Mouse (Mus musculus) adrenal gland, adult 2 months (tissue): ENCODE measurements around the gene Tmem161b. TPM values are rescaled to one million over a fixed set of nuclear protein-coding genes. Genes with fewer than 3 reads are reported as not detected.

ENCODE experiments used
- DNase-seq: peaks from one replicate; pipeline ENCODE4 v3.0.0; 2021
- microRNA-seq, 2 experiments: library from miRNA; unstranded; fragments of <30 nt; microRNA quantifications; one replicate each; pipeline ENCODE4 v1.2.0; 2021
- polyA plus RNA-seq: library from polyadenylated mRNA; depleted of rRNA; stranded (reverse); fragments of >200 nt; gene quantifications from 2 replicates; pipeline ENCODE4 v1.2.3, GENCODE M21; 2012
- total RNA-seq, 2 experiments: library from RNA; stranded (reverse); gene quantifications; 2 replicates each; pipeline ENCODE4 v1.2.3; 2021

Gene Tmem161b
- total and polyA plus RNA-seq, 3 experiments = 1.0 to 22.7 (median 15.6) TPM

GRCm38 (mm10) chr13:84345114-84345513, 123.0 kb downstream of the Tmem161b start:
- no peak for DNase-seq

Small RNA genes lying within 50 kb of the gene (microRNA-seq; reads per million reads assigned to microRNA genes)
- 0 reads per million in 2 experiments for gene Gm24331
